Mouse (Mus musculus): ENCODE results near the gene Fank1.

- TF ChIP-seq CTCF (IDR thresholded peaks at IDR 0.05; ENCODE audit: low read depth) (no peak), EP300 (IDR thresholded peaks at IDR 0.05; ENCODE audit: low read depth) (no peak)
Measured at GRCm38 (mm10) chr7:133863151-133863550, 86.5 kb downstream of the Fank1 start.
